Mouse (Mus musculus): ENCODE measurements at regions not wholly inside any gene's neighbourhood (a gene's known extent, or its start where the extent isn't known, plus 50 kb on each side); places are given as distances from the start of the nearest gene placed in this dataset.

- H3K27me3 ChIP-seq (replicated peaks; ENCODE audit: control insufficient read depth, insufficient read depth, low read length): no peaks in the 10 kb centered on the region
- H3K36me3 ChIP-seq (ENCODE audit: control insufficient read depth, insufficient read depth, low read length): no peaks in the 10 kb centered on the region
- H3K4me1 ChIP-seq (ENCODE audit: control insufficient read depth, insufficient read depth, low read length): peaks cover 15% of the 10 kb centered on the region
- H3K4me3 ChIP-seq (ENCODE audit: low read depth, low read length): no peak overlapping the region
- H3K4me2 ChIP-seq (ENCODE audit: low read length): no peak overlapping the region
- ATAC-seq: no peak
- H3K9me3 ChIP-seq (replicated peaks; ENCODE audit: control insufficient read depth, low read length): no peaks in the 10 kb centered on the region
- H3K9ac ChIP-seq (ENCODE audit: low read length): no peak overlapping the region
- H3K27ac ChIP-seq (ENCODE audit: low read depth, low read length): no peak overlapping the region
- DNase-seq (ENCODE audit: low spot score): no peak
Observed at GRCm38 (mm10) chr7:63989736-63990135, 51.0 kb upstream of the Klf13 start.
